Mouse (Mus musculus): Measurements from ENCODE around the gene Lin7b. TPM values are rescaled to one million over a fixed set of nuclear protein-coding genes. Genes with fewer than 3 reads are reported as not detected.

Lin7b gene
- total RNA-seq, 2 experiments from 2014 or later, result 134 to 144 TPM

Other genes starting within 250 kb of the Lin7b start
- 100 to 1,000 TPM; 481 to 486 TPM for gene Rps11, start 246.1 kb downstream of the Lin7b start, total RNA-seq (2021)
- gene Rpl13a, start 241.8 kb downstream of the Lin7b start, total RNA-seq (2021), result 100 to 1,000 TPM; 866 to 870 TPM
- not detected for gene Gm45713, start 234.4 kb downstream of the Lin7b start, total RNA-seq (2021)
- gene Flt3l, start 234.2 kb downstream of the Lin7b start, total RNA-seq (2021), result 1 to 10 TPM; 6.9 to 9.5 TPM
- gene Pih1d1, start 216.3 kb downstream of the Lin7b start, total RNA-seq (2021), result 10 to 100 TPM; 43.2 to 44.5 TPM
- gene Aldh16a1, start 216.0 kb downstream of the Lin7b start, total RNA-seq (2021), result 10 to 100 TPM; 11.4 to 16.3 TPM
- 1,000 to 10,000 TPM; 1,340 to 1,403 TPM for gene Slc17a7, start 206.6 kb downstream of the Lin7b start, total RNA-seq (2021)
- under 1 TPM in 1 of 2 experiments, not detected in 1; 0.18 TPM for gene Gfy, start 191.0 kb downstream of the Lin7b start, total RNA-seq (2021)
- gene Pth2, start 189.6 kb downstream of the Lin7b start, total RNA-seq (2021), result not detected
- gene Ccdc155, start 165.7 kb downstream of the Lin7b start, total RNA-seq (2021), result 1 to 10 TPM; 2.2 to 3.4 TPM
- gene Dkkl1, start 158.4 kb downstream of the Lin7b start, total RNA-seq (2021), result 1 to 10 TPM; 1.9 to 3.1 TPM
- gene Tead2, start 154.8 kb downstream of the Lin7b start, total RNA-seq (2021), result 1 to 10 TPM; 3.2 to 4.2 TPM
- gene Cd37, start 131.5 kb downstream of the Lin7b start, total RNA-seq (2021), result 1 to 10 TPM; 4.5 to 4.8 TPM
- gene Slc6a16, start 129.5 kb downstream of the Lin7b start, total RNA-seq (2021), result 1 to 10 TPM; 1.3 to 2.6 TPM
- not detected for gene Slc6a21, start 93.1 kb downstream of the Lin7b start, total RNA-seq (2021)
- 10 to 100 TPM in 1 of 2 experiments, 1 to 10 TPM in 1; 9.7 to 16.2 TPM for gene Trpm4, start 36.8 kb downstream of the Lin7b start, total RNA-seq (2021)
- under 1 TPM; 0.17 to 0.18 TPM for gene Hrc, start 35.3 kb downstream of the Lin7b start, total RNA-seq (2021)
- 100 to 1,000 TPM; 132 to 139 TPM for gene Ppfia3, start 3.6 kb downstream of the Lin7b start, total RNA-seq (2021)
- 100 to 1,000 TPM; 364 to 405 TPM for gene Snrnp70, start 25.2 kb upstream of the Lin7b start, total RNA-seq (2021)
- not detected for gene Kcna7, start 35.1 kb upstream of the Lin7b start, total RNA-seq (2021)
- not detected for gene Ntf5, start 43.1 kb upstream of the Lin7b start, total RNA-seq (2021)
- gene Lhb, start 50.2 kb upstream of the Lin7b start, total RNA-seq (2021), result under 1 TPM in 1 of 2 experiments, not detected in 1; 0.50 TPM
- 10 to 100 TPM; 13.5 to 15.4 TPM for gene Gys1, start 64.3 kb upstream of the Lin7b start, total RNA-seq (2021)
- 10 to 100 TPM; 34.6 to 37.7 TPM for gene Ruvbl2, start 67.5 kb upstream of the Lin7b start, total RNA-seq (2021)
- 100 to 1,000 TPM; 230 to 234 TPM for gene Ftl1, start 89.3 kb upstream of the Lin7b start, total RNA-seq (2021)
- 10 to 100 TPM; 68.5 to 68.9 TPM for gene Bax, start 96.3 kb upstream of the Lin7b start, total RNA-seq (2021)
- under 1 TPM in 1 of 2 experiments, not detected in 1; 0.20 TPM for gene Tulp2, start 111.3 kb upstream of the Lin7b start, total RNA-seq (2021)
- 1 to 10 TPM in 1 of 2 experiments, under 1 TPM in 1; 0.91 to 1.2 TPM for gene Gm45808, start 116.2 kb upstream of the Lin7b start, total RNA-seq (2021)
- gene Dhdh, start 118.2 kb upstream of the Lin7b start, total RNA-seq (2021), result 1 to 10 TPM; 5.3 to 5.7 TPM
- 100 to 1,000 TPM; 109 to 110 TPM for gene Nucb1, start 139.8 kb upstream of the Lin7b start, total RNA-seq (2021)
- 10 to 100 TPM; 22.1 to 23.3 TPM for gene Ppp1r15a, start 155.7 kb upstream of the Lin7b start, total RNA-seq (2021)
- under 1 TPM; 0.64 to 0.71 TPM for gene Plekha4, start 155.7 kb upstream of the Lin7b start, total RNA-seq (2021)
- gene Hsd17b14, start 184.3 kb upstream of the Lin7b start, total RNA-seq (2021), result not detected
- gene Bcat2, start 199.6 kb upstream of the Lin7b start, total RNA-seq (2021), result 10 to 100 TPM; 23.3 to 26.0 TPM
- gene Fgf21, start 244.9 kb upstream of the Lin7b start, total RNA-seq (2021), result not detected
- under 1 TPM in 1 of 2 experiments, not detected in 1; 0.18 TPM for gene Fut1, start 246.7 kb upstream of the Lin7b start, total RNA-seq (2021)